Mouse (Mus musculus) thymus, adult 2 months (tissue): ENCODE measurements around the gene Ccnb1.

Experiments
- CTCF ChIP-seq: fragments of 200-500 bp; IDR thresholded peaks from 2 replicates; pipeline ENCODE4 v1.5.1; 2012; ENCODE audit warnings: mild to moderate bottlenecking, control low read depth, low read length, moderate library complexity, borderline replicate concordance; ENCODE audit not compliant: control insufficient read depth, poor library complexity, insufficient read depth; ENCODE audit errors: extremely low read depth
- POLR2A ChIP-seq: fragments of 200-500 bp; IDR thresholded peaks from 2 replicates; pipeline ENCODE4 v1.6.1; 2012; ENCODE audit warnings: mild to moderate bottlenecking, low read length, control low read depth, moderate library complexity; ENCODE audit not compliant: control insufficient read depth, poor library complexity, insufficient read depth; ENCODE audit errors: extremely low read depth

- no peak for TF ChIP-seq CTCF
- no peak for TF ChIP-seq POLR2A
Measured at GRCm38 (mm10) chr13:100755329-100755728, 31.0 kb downstream of the Ccnb1 start.
